Mouse (Mus musculus) heart, embryonic 14.5 days (tissue): Measurements from ENCODE around the gene Tcf7l2. TPM values are rescaled to one million over a fixed set of nuclear protein-coding genes. Genes with fewer than 3 reads are reported as not detected.

Experiments used
- ATAC-seq: fragments of 200-750 bp; cut with Nextera tagmentation; 2 replicates; pipeline ENCODE4 v1.8.0; 2017; ENCODE audit warnings: low read depth, moderate TSS enrichment; ENCODE audit not compliant: insufficient number of reproducible peaks, insufficient read depth, low FRiP score
- H3K27ac ChIP-seq, 2 experiments: fragments of 200-500 bp in 1 of 2; fragments of 300-500 bp in 1 of 2; sonication (generic) in 1 of 2; replicated peaks in 1 of 2; 2 replicates each; pipeline ENCODE4 v1.5.1; 2012 to 2014; ENCODE audit warnings: low read depth in 2 of 2, low read length in 2 of 2, control low read depth in 1 of 2, mild to moderate bottlenecking in 1 of 2, mixed read lengths in 1 of 2; ENCODE audit not compliant: control insufficient read depth in 1 of 2, insufficient read depth in 1 of 2
- H3K27me3 ChIP-seq: fragments of 300-500 bp; sonication (generic); 2 replicates; pipeline ENCODE4 v1.6.1; 2014; ENCODE audit warnings: mild to moderate bottlenecking, low read length, control low read depth; ENCODE audit not compliant: control insufficient read depth, insufficient read depth
- H3K36me3 ChIP-seq: fragments of 300-500 bp; sonication (generic); 2 replicates; pipeline ENCODE4 v1.6.1; 2014; ENCODE audit warnings: mild to moderate bottlenecking, control low read depth, low read length, mixed read lengths; ENCODE audit not compliant: control insufficient read depth, insufficient read depth
- H3K4me1 ChIP-seq, 2 experiments: fragments of 200-500 bp in 1 of 2; fragments of 300-500 bp in 1 of 2; sonication (generic) in 1 of 2; 2 replicates each; pipeline ENCODE4 v1.6.1; 2012 to 2014; ENCODE audit warnings: low read length in 2 of 2, control low read depth in 1 of 2, mixed read lengths in 1 of 2; ENCODE audit not compliant: control insufficient read depth in 2 of 2, insufficient read depth in 2 of 2
- H3K4me2 ChIP-seq: fragments of 300-500 bp; sonication (generic); 2 replicates; pipeline ENCODE4 v1.6.1; 2014; ENCODE audit warnings: mild to moderate bottlenecking, low read length
- H3K4me3 ChIP-seq, 2 experiments: fragments of 200-500 bp in 1 of 2; fragments of 300-500 bp in 1 of 2; sonication (generic) in 1 of 2; 2 replicates each; pipeline ENCODE4 v1.5.1; 2012 to 2014; ENCODE audit warnings: low read length in 2 of 2, mild to moderate bottlenecking in 2 of 2, control low read depth in 1 of 2, low read depth in 1 of 2, moderate library complexity in 1 of 2; ENCODE audit not compliant: control insufficient read depth in 1 of 2, insufficient read depth in 1 of 2
- H3K9ac ChIP-seq: fragments of 300-500 bp; sonication (generic); 2 replicates; pipeline ENCODE4 v1.6.1; 2014; ENCODE audit warnings: mild to moderate bottlenecking, low read length
- H3K9me3 ChIP-seq: fragments of 300-500 bp; sonication (generic); 2 replicates; pipeline ENCODE4 v1.6.1; 2016; ENCODE audit warnings: low read length, control low read depth; ENCODE audit not compliant: control insufficient read depth
- WGBS: fragments of 180-500 bp; shearing (Covaris S2); extraction: QIAGEN DNeasy Blood & Tissue Kit; methylation state at CpG from one replicate; pipeline ENCODE4 v1.1.7; 2014; 5-methylcytosine and 5-hydroxymethylcytosine counted together
- polyA plus RNA-seq: library from polyadenylated mRNA; unstranded; fragments of >200 nt; fragmentation: Nextera tagmentation; extraction: Ambion mirVana; gene quantifications from 2 replicates; pipeline ENCODE4 v1.2.1, GENCODE M21; 2014

Tcf7l2 gene
- polyA plus RNA-seq, 1 experiment from 2014 or later: 56.7 TPM

GRCm38 (mm10) chr19:55839036-55839555 is 97.5 kb downstream of the Tcf7l2 start:
- no peaks in the 10 kb centered on the region for H3K27me3 ChIP-seq
- 60% methylated on average over 10 of the region's 10 CpGs for WGBS
- H3K36me3 ChIP-seq: 0 out of 2 replicates have a peak, but pooled peaks cover 3% of the 10 kb centered on the region
- peak overlapping the region; percentile 61 to 81 for H3K27ac ChIP-seq
- no peak for ATAC-seq
- H3K4me2 ChIP-seq: peak overlapping the region; percentile 13; the same call in 1 of the 2 replicates
- peaks cover 27 to 55% of the 10 kb centered on the region in 2 experiments for H3K4me1 ChIP-seq
- no peaks in the 10 kb centered on the region for H3K9me3 ChIP-seq
- no peak overlapping the region for H3K4me3 ChIP-seq
- H3K9ac ChIP-seq: no peak overlapping the region

DNA sequence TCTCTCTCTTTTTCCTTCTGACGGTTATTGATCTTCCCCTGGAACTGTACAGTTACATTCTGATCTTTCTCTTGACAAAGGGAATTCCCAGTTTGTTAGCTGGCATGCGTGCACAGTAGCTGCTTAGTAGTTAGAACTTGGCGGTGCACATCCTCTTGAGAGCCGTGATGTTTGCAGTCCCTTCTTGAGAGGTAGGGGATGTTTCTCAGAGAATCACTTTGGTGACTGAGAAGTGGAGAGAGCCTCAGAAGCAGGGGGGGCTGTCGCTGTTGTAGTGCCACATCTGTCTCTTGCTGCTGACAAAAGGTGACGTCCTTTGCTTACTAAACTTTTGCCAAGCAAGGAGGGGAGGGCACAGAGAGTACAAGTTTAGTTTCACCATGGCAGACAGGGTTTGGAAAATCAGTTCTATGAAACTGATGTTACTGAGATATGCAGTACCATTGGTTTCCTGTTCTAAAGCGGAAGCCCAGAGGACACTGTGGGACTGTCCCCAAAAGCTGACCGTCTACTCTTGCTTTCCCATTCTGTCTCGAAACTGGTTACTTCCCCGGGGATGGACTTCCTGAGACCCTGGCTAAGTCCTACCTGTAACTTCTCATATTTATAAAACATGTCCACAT is 99.0 kb downstream of the Tcf7l2 start:
- Histone ChIP-seq H3K4me2 (no peak overlapping the region), H3K9me3 (no peaks in the 10 kb centered on the region), H3K9ac (no peak overlapping the region), H3K36me3 (0 out of 2 replicates have a peak, but pooled peaks cover 3% of the 10 kb centered on the region), H3K4me3 (no peak overlapping the region), H3K27me3 (no peaks in the 10 kb centered on the region), H3K4me1 (peaks cover 27 to 55% of the 10 kb centered on the region in 2 experiments), H3K27ac (no peak overlapping the region)
- 72% methylated on average over 10 of the region's 10 CpGs for WGBS
- ATAC-seq: no peak

- Histone ChIP-seq H3K4me2 (peak overlapping the region; percentile 30; the same call in 1 of the 2 replicates), H3K4me3 (no peak overlapping the region), H3K36me3 (0 out of 2 replicates have a peak, but pooled peaks cover 3% of the 10 kb centered on the region), H3K9ac (no peak overlapping the region), H3K27ac (no peak overlapping the region), H3K9me3 (no peaks in the 10 kb centered on the region), H3K4me1 (peaks cover 33 to 64% of the 10 kb centered on the region in 2 experiments), H3K27me3 (no peaks in the 10 kb centered on the region)
- peak; percentile 52; the same call in 1 of the 2 replicates for ATAC-seq
- WGBS: 5% methylated on average over 7 of the region's 7 CpGs
Measured at GRCm38 (mm10) chr19:55842046-55842445, 100.4 kb downstream of the Tcf7l2 start.

GRCm38 (mm10) chr19:55843111-55843887 is 101.7 kb downstream of the Tcf7l2 start:
- H3K27ac ChIP-seq: no peak overlapping the region
- H3K36me3 ChIP-seq: 0 out of 2 replicates have a peak, but pooled peaks cover 3% of the 10 kb centered on the region
- no peaks in the 10 kb centered on the region for H3K27me3 ChIP-seq
- 86% methylated on average over 11 of the region's 11 CpGs for WGBS
- ATAC-seq: no peak
- H3K4me2 ChIP-seq: no peak overlapping the region
- H3K4me3 ChIP-seq: no peak overlapping the region
- H3K9ac ChIP-seq: no peak overlapping the region
- no peaks in the 10 kb centered on the region for H3K9me3 ChIP-seq
- H3K4me1 ChIP-seq: peaks cover 30 to 52% of the 10 kb centered on the region in 2 experiments

- Histone ChIP-seq H3K9me3 (no peaks in the 10 kb centered on the region), H3K4me3 (no peak overlapping the region), H3K36me3 (no peaks in the 10 kb centered on the region), H3K27me3 (no peaks in the 10 kb centered on the region), H3K4me1 (peaks cover 28 to 45% of the 10 kb centered on the region in 2 experiments), H3K27ac (no peak overlapping the region), H3K4me2 (no peak overlapping the region), H3K9ac (no peak overlapping the region)
- 81% methylated on average over 2 of the region's 2 CpGs for WGBS
- no peak for ATAC-seq
Measured at GRCm38 (mm10) chr19:55845702-55846101, 104.1 kb downstream of the Tcf7l2 start.

GRCm38 (mm10) chr19:55846256-55846655 is 104.6 kb downstream of the Tcf7l2 start:
- Histone ChIP-seq H3K36me3 (no peaks in the 10 kb centered on the region), H3K4me2 (no peak overlapping the region), H3K9me3 (no peaks in the 10 kb centered on the region), H3K4me1 (peaks cover 28 to 45% of the 10 kb centered on the region in 2 experiments), H3K27ac (no peak overlapping the region), H3K4me3 (no peak overlapping the region), H3K27me3 (no peaks in the 10 kb centered on the region), H3K9ac (no peak overlapping the region)
- ATAC-seq: no peak
- WGBS: 57% methylated on average over 6 of the region's 6 CpGs

DNA sequence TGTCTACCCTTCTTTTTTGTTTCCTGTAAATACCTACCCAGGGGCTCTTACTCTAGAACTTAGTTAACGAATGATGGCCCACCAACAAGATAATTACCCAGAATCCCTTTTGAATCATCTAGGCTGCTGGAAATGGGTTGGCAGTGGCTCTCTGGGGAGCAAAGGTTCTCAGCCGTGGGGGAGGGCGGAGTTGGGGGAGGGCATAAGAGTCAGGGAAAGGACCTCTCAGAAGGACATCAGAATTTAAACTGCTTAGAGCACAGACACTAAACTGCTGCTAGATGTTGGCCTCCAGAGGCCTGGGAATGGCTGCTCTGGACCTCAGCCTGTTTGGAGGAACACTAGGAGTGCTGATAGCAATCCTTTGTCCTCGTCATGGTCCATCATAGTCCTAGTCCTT is 105.4 kb downstream of the Tcf7l2 start:
- no peak for ATAC-seq
- 66% methylated on average over 4 of the region's 4 CpGs for WGBS

More for the DNA sequence above, 105.4 kb downstream of the Tcf7l2 start:
- Histone ChIP-seq H3K27ac (no peak overlapping the region), H3K4me3 (no peak overlapping the region), H3K4me1 (peaks cover 25 to 44% of the 10 kb centered on the region in 2 experiments), H3K9ac (no peak overlapping the region), H3K36me3 (no peaks in the 10 kb centered on the region), H3K4me2 (no peak overlapping the region), H3K27me3 (no peaks in the 10 kb centered on the region), H3K9me3 (no peaks in the 10 kb centered on the region)
